Mouse (Mus musculus) ES-Bruce4 (cell line): ENCODE data around the gene B4galt7. TPM values are rescaled to one million over a fixed set of nuclear protein-coding genes. Genes with fewer than 3 reads are reported as not detected.
A peak's percentile ranks its signal among the peaks of the same experiment; 100 is the strongest.
"Not testable (repeated sequence)": the region's sequence is repeated elsewhere in the genome, so short reads cannot be mapped to it uniquely, and the experiment has no call there.

Experiments
- H3K27ac ChIP-seq: 2 replicates; pipeline ENCODE4 v1.5.1; 2012; ENCODE audit warnings: low read length, inconsistent platforms; ENCODE audit not compliant: insufficient read depth
- H3K27me3 ChIP-seq: 2 replicates; pipeline ENCODE4 v1.6.1; 2012; ENCODE audit warnings: mild to moderate bottlenecking, low read length, inconsistent platforms; ENCODE audit not compliant: control insufficient read depth, poor library complexity, insufficient read depth, severe bottlenecking
- H3K36me3 ChIP-seq: 2 replicates; pipeline ENCODE4 v1.6.1; 2012; ENCODE audit warnings: inconsistent platforms, mild to moderate bottlenecking, low read length, moderate library complexity; ENCODE audit not compliant: control insufficient read depth, poor library complexity, insufficient read depth, severe bottlenecking
- H3K4me1 ChIP-seq: one replicate; pipeline ENCODE4 v1.8.1; 2011; ENCODE audit warnings: low read length; ENCODE audit not compliant: control insufficient read depth, insufficient read depth
- H3K4me3 ChIP-seq: 2 replicates; pipeline ENCODE4 v1.5.1; 2011; ENCODE audit warnings: low read depth, mild to moderate bottlenecking, low read length
- H3K9ac ChIP-seq: 2 replicates; pipeline ENCODE4 v1.6.1; 2012; ENCODE audit warnings: low read depth, mild to moderate bottlenecking, inconsistent platforms; ENCODE audit not compliant: poor library complexity, severe bottlenecking
- H3K9me3 ChIP-seq: replicated peaks from 2 replicates; pipeline ENCODE4 v1.6.1; 2012; ENCODE audit warnings: mild to moderate bottlenecking, low read length, inconsistent platforms; ENCODE audit not compliant: control insufficient read depth, poor library complexity, insufficient read depth, severe bottlenecking
- CTCF ChIP-seq: IDR thresholded peaks from one replicate; pipeline ENCODE4 v1.8.1; 2011; ENCODE audit warnings: low read depth, low read length
- EP300 ChIP-seq: IDR thresholded peaks from 2 replicates; pipeline ENCODE4 v1.6.1; 2011; ENCODE audit warnings: low read depth, low read length; ENCODE audit not compliant: insufficient read depth
- POLR2A ChIP-seq: IDR thresholded peaks from one replicate; pipeline ENCODE4 v1.8.1; 2011; ENCODE audit warnings: low read length; ENCODE audit not compliant: insufficient read depth
- polyA plus RNA-seq: library from polyadenylated mRNA; stranded (reverse); fragments of >200 nt; gene quantifications from 2 replicates; pipeline ENCODE4 v1.2.4, GENCODE M21; 2011; ENCODE audit warnings: low read depth; ENCODE audit not compliant: missing spikeins, insufficient read depth, insufficient read length

The B4galt7 gene
- polyA plus RNA-seq, 1 experiment = 10.3 TPM

GRCm38 (mm10) chr13:55574321-55574720 lies 25.4 kb upstream of the B4galt7 start:
- Histone ChIP-seq H3K4me1 (no peaks in the 10 kb centered on the region), H3K27ac (no peak overlapping the region), H3K27me3 (no peaks in the 10 kb centered on the region), H3K9me3 (peaks cover 23% of the 10 kb centered on the region), H3K9ac (no peak overlapping the region), H3K36me3 (no peaks in the 10 kb centered on the region), H3K4me3 (no peak overlapping the region)
- TF ChIP-seq EP300 = no peak
- TF ChIP-seq CTCF = no peak
- TF ChIP-seq POLR2A = no peak

GRCm38 (mm10) chr13:55575932-55576331 lies 23.8 kb upstream of the B4galt7 start:
- no peaks in the 10 kb centered on the region for H3K27me3 ChIP-seq
- no peak overlapping the region for H3K9ac ChIP-seq
- no peak for TF ChIP-seq POLR2A
- no peak for TF ChIP-seq CTCF
- no peak for TF ChIP-seq EP300
- H3K4me3 ChIP-seq = no peak overlapping the region
- H3K4me1 ChIP-seq = no peaks in the 10 kb centered on the region
- H3K27ac ChIP-seq = no peak overlapping the region
- peaks cover 23% of the 10 kb centered on the region for H3K9me3 ChIP-seq
- no peaks in the 10 kb centered on the region for H3K36me3 ChIP-seq

GRCm38 (mm10) chr13:55576872-55577271 lies 22.8 kb upstream of the B4galt7 start:
- H3K27me3 ChIP-seq, H3K36me3 ChIP-seq, H3K27ac ChIP-seq, H3K4me1 ChIP-seq, H3K4me3 ChIP-seq, H3K9ac ChIP-seq: not testable (repeated sequence)
- H3K9me3 ChIP-seq = peaks cover 23% of the 10 kb centered on the region

- Histone ChIP-seq H3K27ac (no peak overlapping the region), H3K27me3 (no peaks in the 10 kb centered on the region), H3K4me1 (no peaks in the 10 kb centered on the region), H3K4me3 (no peak overlapping the region), H3K36me3 (no peaks in the 10 kb centered on the region), H3K9me3 (peaks cover 23% of the 10 kb centered on the region), H3K9ac (no peak overlapping the region)
- no peak for TF ChIP-seq POLR2A
- no peak for TF ChIP-seq CTCF
- no peak for TF ChIP-seq EP300
These were observed 21.6 kb upstream of the B4galt7 start for GRCm38 (mm10) chr13:55578086-55578485.

GRCm38 (mm10) chr13:55591961-55592490 lies 7.7 kb upstream of the B4galt7 start:
- Histone ChIP-seq H3K27ac (no peak overlapping the region), H3K9me3 (no peaks in the 10 kb centered on the region), H3K4me3 (no peak overlapping the region), H3K4me1 (no peaks in the 10 kb centered on the region), H3K27me3 (no peaks in the 10 kb centered on the region), H3K9ac (no peak overlapping the region), H3K36me3 (peaks cover 25% of the 10 kb centered on the region)
- no peak for TF ChIP-seq POLR2A
- no peak for TF ChIP-seq CTCF
- no peak for TF ChIP-seq EP300

- Histone ChIP-seq H3K9ac (peak overlapping the region; percentile 77), H3K4me3 (peak overlapping the region; percentile 88), H3K36me3 (peaks cover 29% of the 10 kb centered on the region), H3K27me3 (no peaks in the 10 kb centered on the region), H3K9me3 (no peaks in the 10 kb centered on the region), H3K4me1 (no peaks in the 10 kb centered on the region), H3K27ac (peak overlapping the region; percentile 72)
- TF ChIP-seq CTCF = no peak
- peak; percentile 97 for TF ChIP-seq POLR2A
- 0 out of 2 replicates have a peak, but pooled peaks have one; percentile 55 for TF ChIP-seq EP300
These were observed 7.0 kb upstream of the B4galt7 start for GRCm38 (mm10) chr13:55592512-55593253.
